Mouse (Mus musculus) embryonic facial prominence, embryonic 11.5 days (tissue): ENCODE measurements at regions not wholly inside any gene's neighbourhood (a gene's known extent, or its start where the extent isn't known, plus 50 kb on each side); places are given as distances from the start of the nearest gene placed in this dataset.

ENCODE experiments used
- ATAC-seq: fragments of 200-750 bp; cut with Nextera tagmentation; replicated peaks from 2 replicates; pipeline ENCODE4 v1.8.0; 2017; ENCODE audit warnings: low read depth; ENCODE audit not compliant: insufficient number of reproducible peaks, low FRiP score, low TSS enrichment
- DNase-seq: peaks from one replicate; pipeline ENCODE4 v3.0.0-alpha.2; 2015; ENCODE audit warnings: low spot score
- H3K27ac ChIP-seq: fragments of 300-500 bp; sonication (generic); replicated peaks from 2 replicates; pipeline ENCODE4 v1.5.1; 2014; ENCODE audit warnings: mild to moderate bottlenecking, low read depth, low read length, control low read depth
- H3K27me3 ChIP-seq: fragments of 300-500 bp; sonication (generic); 2 replicates; pipeline ENCODE4 v1.6.1; 2014; ENCODE audit warnings: mild to moderate bottlenecking, low read length, moderate library complexity, mixed read lengths; ENCODE audit not compliant: control insufficient read depth, insufficient read depth
- H3K36me3 ChIP-seq: fragments of 300-500 bp; sonication (generic); replicated peaks from 2 replicates; pipeline ENCODE4 v1.6.1; 2014; ENCODE audit warnings: low read depth, mild to moderate bottlenecking, low read length, moderate library complexity, mixed read lengths; ENCODE audit not compliant: control insufficient read depth, insufficient read depth
- H3K4me1 ChIP-seq: fragments of 300-500 bp; sonication (generic); 2 replicates; pipeline ENCODE4 v1.6.1; 2014; ENCODE audit warnings: low read length, mixed read lengths; ENCODE audit not compliant: control insufficient read depth, insufficient read depth
- H3K4me2 ChIP-seq: fragments of 300-500 bp; sonication (generic); 2 replicates; pipeline ENCODE4 v1.6.1; 2014; ENCODE audit warnings: low read depth, mild to moderate bottlenecking, control low read depth, low read length, moderate library complexity
- H3K4me3 ChIP-seq: fragments of 300-500 bp; sonication (generic); 2 replicates; pipeline ENCODE4 v1.5.1; 2014; ENCODE audit warnings: low read depth, low read length, control low read depth
- H3K9ac ChIP-seq: fragments of 300-500 bp; sonication (generic); replicated peaks from 2 replicates; pipeline ENCODE4 v1.6.1; 2014; ENCODE audit warnings: mild to moderate bottlenecking, control low read depth, low read length
- H3K9me3 ChIP-seq: fragments of 300-500 bp; sonication (generic); replicated peaks from 2 replicates; pipeline ENCODE4 v1.6.1; 2016; ENCODE audit warnings: mild to moderate bottlenecking, low read length, inconsistent platforms, mixed read lengths; ENCODE audit not compliant: control insufficient read depth
- WGBS: fragments of 180-500 bp; shearing (Covaris S2); extraction: QIAGEN DNeasy Blood & Tissue Kit; methylation state at CpG from one replicate; pipeline ENCODE4 v1.1.7; 2014; 5-methylcytosine and 5-hydroxymethylcytosine counted together

- no peak overlapping the region for H3K27ac ChIP-seq
- H3K27me3 ChIP-seq = no peaks in the 10 kb centered on the region
- H3K36me3 ChIP-seq = no peaks in the 10 kb centered on the region
- DNase-seq (no peak), ATAC-seq (no peak)
- H3K9me3 ChIP-seq = no peaks in the 10 kb centered on the region
- H3K4me2 ChIP-seq = no peak overlapping the region
- no peak overlapping the region for H3K9ac ChIP-seq
- no peaks in the 10 kb centered on the region for H3K4me1 ChIP-seq
- H3K4me3 ChIP-seq = no peak overlapping the region
- WGBS = 82% methylated on average over 5 of the region's 5 CpGs
These were observed 554.8 kb downstream of the Ptprc start for GRCm38 (mm10) chr1:137620672-137621071.

- Histone ChIP-seq H3K9me3 (no peaks in the 10 kb centered on the region), H3K4me2 (no peak overlapping the region), H3K36me3 (no peaks in the 10 kb centered on the region), H3K4me3 (no peak overlapping the region), H3K27me3 (no peaks in the 10 kb centered on the region), H3K9ac (no peak overlapping the region), H3K4me1 (no peaks in the 10 kb centered on the region), H3K27ac (no peak overlapping the region)
- DNase-seq (no peak), ATAC-seq (no peak)
- WGBS = 90% methylated on average over 2 of the region's 2 CpGs
These were observed 557.3 kb downstream of the Ptprc start for GRCm38 (mm10) chr1:137618231-137618630.

DNA sequence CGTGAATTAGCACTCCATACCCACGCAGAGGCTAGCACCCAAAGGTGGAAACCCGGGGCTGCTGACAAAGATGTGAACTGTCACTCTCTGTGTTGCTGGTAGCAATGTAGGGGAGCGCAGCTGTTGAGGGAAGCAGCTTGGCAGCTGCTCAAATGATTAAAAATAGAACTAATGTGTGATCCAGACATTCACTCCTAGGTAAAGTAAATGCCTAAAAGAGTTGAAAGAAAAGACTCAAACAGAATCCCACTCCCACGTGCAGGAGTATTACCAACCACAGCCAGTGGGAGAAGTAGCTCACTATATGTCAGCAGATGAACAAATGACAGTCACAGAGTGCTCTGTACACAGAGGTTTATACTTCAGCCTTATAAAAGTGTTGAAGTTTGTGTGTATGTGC is 558.0 kb downstream of the Ptprc start:
- H3K27me3 ChIP-seq = no peaks in the 10 kb centered on the region
- H3K4me2 ChIP-seq = no peak overlapping the region
- H3K4me3 ChIP-seq = no peak overlapping the region
- 73% methylated on average over 5 of the region's 5 CpGs for WGBS
- DNase-seq = no peak
- H3K36me3 ChIP-seq = no peaks in the 10 kb centered on the region
- no peaks in the 10 kb centered on the region for H3K9me3 ChIP-seq
- H3K4me1 ChIP-seq = no peaks in the 10 kb centered on the region
- no peak overlapping the region for H3K27ac ChIP-seq
- ATAC-seq = no peak
- H3K9ac ChIP-seq = no peak overlapping the region

DNA sequence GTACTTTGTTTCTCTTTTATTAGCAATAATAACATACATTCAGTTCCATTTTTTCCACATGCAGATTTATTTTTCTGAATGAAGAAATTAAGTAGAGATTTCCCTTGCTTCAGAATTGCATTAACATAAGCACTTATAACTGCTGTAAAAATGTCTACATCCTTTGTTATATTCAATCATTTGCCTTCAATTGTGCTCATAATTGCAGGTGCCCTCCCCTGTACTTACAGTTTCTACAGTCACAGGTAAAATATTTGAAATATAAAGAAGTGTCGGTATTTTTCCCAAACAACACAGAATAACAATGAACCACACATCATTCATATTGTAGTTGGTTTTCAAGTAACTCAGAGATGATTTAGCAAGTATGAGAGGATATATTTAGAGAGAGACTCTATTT is 568.8 kb downstream of the Ptprc start:
- ATAC-seq = no peak
- H3K4me2 ChIP-seq = no peak overlapping the region
- 93% methylated on average over 1 of the region's 1 CpGs for WGBS
- no peaks in the 10 kb centered on the region for H3K36me3 ChIP-seq
- H3K4me1 ChIP-seq = no peaks in the 10 kb centered on the region
- no peak overlapping the region for H3K4me3 ChIP-seq
- H3K27ac ChIP-seq = no peak overlapping the region
- H3K9me3 ChIP-seq = no peaks in the 10 kb centered on the region
- DNase-seq = no peak
- no peak overlapping the region for H3K9ac ChIP-seq
- no peaks in the 10 kb centered on the region for H3K27me3 ChIP-seq

DNA sequence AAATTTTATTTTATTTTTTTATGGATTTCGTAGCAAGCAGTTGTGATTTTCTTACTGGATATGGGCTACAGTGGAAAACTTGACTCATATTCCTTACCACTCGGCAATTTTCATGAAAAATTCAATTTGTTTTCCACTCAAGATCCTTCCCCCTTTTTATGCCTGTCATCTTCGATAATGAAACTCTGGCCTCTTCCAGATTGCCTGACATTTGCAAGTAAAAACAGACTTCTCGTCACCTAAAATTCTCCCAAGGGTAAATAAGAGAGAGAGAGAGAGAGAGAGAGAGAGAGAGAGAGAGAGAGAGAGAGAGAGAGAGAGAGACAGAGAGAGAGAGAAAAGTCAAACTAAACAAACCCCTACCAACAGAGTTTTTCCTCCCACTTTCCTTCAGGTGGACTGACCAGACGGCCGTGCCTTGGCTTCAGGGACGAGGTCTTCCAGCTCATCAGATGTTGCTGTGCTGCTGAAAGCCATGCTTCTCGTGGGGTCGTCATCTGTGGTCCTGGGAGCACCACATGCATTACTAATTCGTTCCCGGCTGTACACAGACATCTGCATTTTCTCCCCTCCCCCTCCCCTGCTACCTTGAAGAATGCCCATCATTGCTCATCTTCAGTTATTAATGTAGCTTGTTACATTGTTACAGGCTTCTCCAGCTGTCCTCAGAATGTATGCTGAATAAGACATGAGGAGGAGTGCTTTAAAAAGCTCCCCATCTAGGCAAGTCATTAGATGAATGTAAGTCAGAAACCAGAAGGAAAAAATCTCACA is 569.4 kb downstream of the Ptprc start:
- Histone ChIP-seq H3K4me1 (no peaks in the 10 kb centered on the region), H3K4me2 (no peak overlapping the region), H3K27ac (no peak overlapping the region), H3K9ac (no peak overlapping the region), H3K4me3 (no peak overlapping the region), H3K9me3 (no peaks in the 10 kb centered on the region), H3K27me3 (no peaks in the 10 kb centered on the region), H3K36me3 (no peaks in the 10 kb centered on the region)
- ATAC-seq (no peak), DNase-seq (no peak)
- 63% methylated on average over 11 of the region's 11 CpGs for WGBS

DNA sequence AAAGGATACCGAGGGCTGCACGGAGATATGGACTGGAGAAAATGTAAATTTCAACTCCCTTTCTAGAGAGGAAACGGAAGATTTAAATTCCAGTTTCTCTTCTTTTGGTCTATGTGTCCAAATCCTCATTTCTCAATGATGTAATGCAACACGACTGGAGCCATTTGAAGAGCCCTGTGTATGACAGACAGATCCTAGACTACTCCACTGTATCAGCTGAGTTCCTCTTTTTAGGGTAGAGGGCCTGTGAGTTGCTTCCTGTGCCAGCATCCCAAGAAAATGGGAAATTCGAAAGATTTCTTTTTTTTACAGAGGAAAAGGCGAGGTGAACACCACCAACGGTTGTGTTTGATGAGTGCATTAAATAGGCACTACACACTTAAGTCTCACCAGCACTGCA is 581.8 kb downstream of the Ptprc start:
- no peak overlapping the region for H3K4me3 ChIP-seq
- DNase-seq (no peak), ATAC-seq (no peak)
- H3K27ac ChIP-seq = no peak overlapping the region
- H3K9ac ChIP-seq = no peak overlapping the region
- 91% methylated on average over 7 of the region's 7 CpGs for WGBS
- H3K4me2 ChIP-seq = no peak overlapping the region
- H3K9me3 ChIP-seq = no peaks in the 10 kb centered on the region
- no peaks in the 10 kb centered on the region for H3K27me3 ChIP-seq
- H3K36me3 ChIP-seq = no peaks in the 10 kb centered on the region
- no peaks in the 10 kb centered on the region for H3K4me1 ChIP-seq

GRCm38 (mm10) chr1:137591891-137592290 is 583.6 kb downstream of the Ptprc start:
- H3K36me3 ChIP-seq = no peaks in the 10 kb centered on the region
- no peak overlapping the region for H3K4me3 ChIP-seq
- H3K9ac ChIP-seq = no peak overlapping the region
- H3K9me3 ChIP-seq = no peaks in the 10 kb centered on the region
- no peak overlapping the region for H3K27ac ChIP-seq
- no peaks in the 10 kb centered on the region for H3K27me3 ChIP-seq
- no peak overlapping the region for H3K4me2 ChIP-seq
- no peaks in the 10 kb centered on the region for H3K4me1 ChIP-seq
- ATAC-seq = no peak
- WGBS = 63% methylated on average over 2 of the region's 2 CpGs
- DNase-seq = no peak

DNA sequence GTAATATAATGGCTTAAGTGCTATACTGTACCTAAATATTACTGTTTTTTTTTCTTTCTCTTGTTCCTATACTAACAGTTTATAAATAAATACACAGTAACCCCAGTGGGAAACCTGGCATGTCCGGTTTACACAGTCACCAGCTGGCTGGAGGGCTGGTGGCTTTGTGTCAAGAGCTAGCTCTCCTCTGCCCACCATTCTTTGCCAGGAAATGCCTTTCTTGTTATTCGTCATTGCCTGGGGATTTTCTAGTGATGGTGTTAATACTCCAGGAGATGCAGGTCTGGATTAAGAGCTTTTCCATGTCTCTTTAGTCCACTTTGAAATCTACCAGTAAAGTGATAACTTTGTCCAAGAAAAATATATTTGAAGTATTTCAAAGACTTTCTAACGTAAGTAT is 584.2 kb downstream of the Ptprc start:
- no peak overlapping the region for H3K4me3 ChIP-seq
- no peaks in the 10 kb centered on the region for H3K27me3 ChIP-seq
- ATAC-seq = no peak
- no peak overlapping the region for H3K27ac ChIP-seq
- no peaks in the 10 kb centered on the region for H3K4me1 ChIP-seq
- no peaks in the 10 kb centered on the region for H3K9me3 ChIP-seq
- H3K4me2 ChIP-seq = no peak overlapping the region
- 47% methylated on average over 3 of the region's 3 CpGs for WGBS
- H3K36me3 ChIP-seq = no peaks in the 10 kb centered on the region
- DNase-seq = no peak
- H3K9ac ChIP-seq = no peak overlapping the region
